Mouse (Mus musculus) neural tube, embryonic 11.5 days (tissue): ENCODE measurements at regions not wholly inside any gene's neighbourhood (a gene's known extent, or its start where the extent isn't known, plus 50 kb on each side); places are given as distances from the start of the nearest gene placed in this dataset.

ENCODE experiments used
- ATAC-seq: fragments of 200-750 bp; cut with Nextera tagmentation; 2 replicates; pipeline ENCODE4 v1.8.0; 2017; ENCODE audit warnings: moderate number of reproducible peaks, mild to moderate bottlenecking, moderate TSS enrichment, moderate library complexity; ENCODE audit not compliant: insufficient read depth, low FRiP score, low TSS enrichment
- DNase-seq: peaks from one replicate; pipeline ENCODE4 v3.0.0-alpha.2; 2015; ENCODE audit warnings: low spot score
- H3K27ac ChIP-seq: fragments of 300-500 bp; sonication (generic); 2 replicates; pipeline ENCODE4 v1.5.1; 2014; ENCODE audit warnings: low read depth, mild to moderate bottlenecking, low read length
- H3K27me3 ChIP-seq: fragments of 300-500 bp; sonication (generic); 2 replicates; pipeline ENCODE4 v1.6.1; 2014; ENCODE audit warnings: mild to moderate bottlenecking, low read length, mixed read lengths; ENCODE audit not compliant: control insufficient read depth, insufficient read depth
- H3K36me3 ChIP-seq: fragments of 300-500 bp; sonication (generic); 2 replicates; pipeline ENCODE4 v1.6.1; 2014; ENCODE audit warnings: mild to moderate bottlenecking, low read length, moderate library complexity, mixed read lengths; ENCODE audit not compliant: control insufficient read depth, insufficient read depth
- H3K4me1 ChIP-seq: fragments of 300-500 bp; sonication (generic); 2 replicates; pipeline ENCODE4 v1.6.1; 2014; ENCODE audit warnings: low read length, mixed read lengths; ENCODE audit not compliant: control insufficient read depth, insufficient read depth
- H3K4me2 ChIP-seq: fragments of 300-500 bp; sonication (generic); 2 replicates; pipeline ENCODE4 v1.6.1; 2014; ENCODE audit warnings: low read depth, mild to moderate bottlenecking, moderate library complexity
- H3K4me3 ChIP-seq: fragments of 300-500 bp; sonication (generic); 2 replicates; pipeline ENCODE4 v1.5.1; 2014; ENCODE audit warnings: low read depth, low read length
- H3K9ac ChIP-seq: fragments of 300-500 bp; sonication (generic); 2 replicates; pipeline ENCODE4 v1.6.1; 2014; ENCODE audit warnings: mild to moderate bottlenecking, low read length
- H3K9me3 ChIP-seq: fragments of 300-500 bp; sonication (generic); 2 replicates; pipeline ENCODE4 v1.6.1; 2016; ENCODE audit warnings: low read length; ENCODE audit not compliant: control insufficient read depth
- WGBS: fragments of 180-500 bp; shearing (Covaris S2); extraction: QIAGEN DNeasy Blood & Tissue Kit; methylation state at CpG from one replicate; pipeline ENCODE4 v1.1.7; 2014; 5-methylcytosine and 5-hydroxymethylcytosine counted together

- Histone ChIP-seq H3K4me3 (no peak overlapping the region), H3K36me3 (no peaks in the 10 kb centered on the region), H3K27ac (no peak overlapping the region), H3K9ac (no peak overlapping the region), H3K9me3 (no peaks in the 10 kb centered on the region), H3K4me1 (peaks cover 4% of the 10 kb centered on the region; the same call in 1 of the 2 replicates), H3K27me3 (no peaks in the 10 kb centered on the region), H3K4me2 (no peak overlapping the region)
- 22% methylated on average over 5 of the region's 5 CpGs for WGBS
- DNase-seq (peak; percentile 23), ATAC-seq (peak; percentile 81)
These were observed 537.3 kb upstream of the Pbx1 start for GRCm38 (mm10) chr1:168969402-168969801.

- Histone ChIP-seq H3K4me2 (no peak overlapping the region), H3K27me3 (no peaks in the 10 kb centered on the region), H3K36me3 (no peaks in the 10 kb centered on the region), H3K9ac (no peak overlapping the region), H3K9me3 (no peaks in the 10 kb centered on the region), H3K4me1 (peaks cover 4% of the 10 kb centered on the region; the same call in 1 of the 2 replicates), H3K4me3 (no peak overlapping the region), H3K27ac (no peak overlapping the region)
- DNase-seq (no peak), ATAC-seq (no peak)
- 70% methylated on average over 2 of the region's 2 CpGs for WGBS
These were observed 535.3 kb upstream of the Pbx1 start for GRCm38 (mm10) chr1:168967334-168967733.

GRCm38 (mm10) chr1:168964467-168964904, 532.4 kb upstream of the Pbx1 start:
- Histone ChIP-seq H3K4me1 (peaks cover 4% of the 10 kb centered on the region; the same call in 1 of the 2 replicates), H3K36me3 (no peaks in the 10 kb centered on the region), H3K4me2 (no peak overlapping the region), H3K27me3 (no peaks in the 10 kb centered on the region), H3K4me3 (no peak overlapping the region), H3K27ac (no peak overlapping the region), H3K9ac (no peak overlapping the region), H3K9me3 (no peaks in the 10 kb centered on the region)
- DNase-seq (peak; percentile 53), ATAC-seq (no peak; the same call in 1 of the 2 replicates)
- WGBS, result 38% methylated on average over 6 of the region's 6 CpGs

- ATAC-seq, result no peak
- no peak overlapping the region for H3K4me3 ChIP-seq
These were observed 518.9 kb upstream of the Pbx1 start for GRCm38 (mm10) chr1:168950947-168951346.

GRCm38 (mm10) chr1:168924100-168924815, 492.2 kb upstream of the Pbx1 start:
- Histone ChIP-seq H3K27ac (no peak overlapping the region), H3K36me3 (no peaks in the 10 kb centered on the region), H3K9me3 (no peaks in the 10 kb centered on the region), H3K27me3 (no peaks in the 10 kb centered on the region), H3K9ac (no peak overlapping the region), H3K4me2 (no peak overlapping the region), H3K4me3 (no peak overlapping the region), H3K4me1 (no peaks in the 10 kb centered on the region)
- WGBS, result 53% methylated on average over 5 of the region's 5 CpGs
- no peak for ATAC-seq
- peak; percentile 23 for DNase-seq

More at GRCm38 (mm10) chr1:168950947-168951346, 518.9 kb upstream of the Pbx1 start:
- Histone ChIP-seq H3K36me3 (no peaks in the 10 kb centered on the region), H3K4me2 (no peak overlapping the region), H3K9ac (no peak overlapping the region), H3K4me1 (no peaks in the 10 kb centered on the region), H3K27me3 (no peaks in the 10 kb centered on the region), H3K27ac (no peak overlapping the region), H3K9me3 (no peaks in the 10 kb centered on the region)
- DNase-seq, result no peak

GRCm38 (mm10) chr1:168918331-168919076, 486.4 kb upstream of the Pbx1 start:
- Histone ChIP-seq H3K4me3 (no peak overlapping the region), H3K4me1 (no peaks in the 10 kb centered on the region), H3K9ac (no peak overlapping the region), H3K4me2 (no peak overlapping the region), H3K9me3 (no peaks in the 10 kb centered on the region), H3K27me3 (no peaks in the 10 kb centered on the region), H3K27ac (no peak overlapping the region), H3K36me3 (no peaks in the 10 kb centered on the region)
- DNase-seq, result no peak
- WGBS, result 85% methylated on average over 9 of the region's 9 CpGs
- ATAC-seq, result no peak

GRCm38 (mm10) chr1:168908684-168909175, 476.7 kb upstream of the Pbx1 start:
- H3K4me3 ChIP-seq, result no peak overlapping the region
- 46% methylated on average over 4 of the region's 4 CpGs for WGBS
- no peak for DNase-seq
- H3K9me3 ChIP-seq, result no peaks in the 10 kb centered on the region
- no peak overlapping the region for H3K9ac ChIP-seq
- H3K27ac ChIP-seq, result no peak overlapping the region
- no peaks in the 10 kb centered on the region for H3K4me1 ChIP-seq
- no peak overlapping the region for H3K4me2 ChIP-seq
- H3K27me3 ChIP-seq, result no peaks in the 10 kb centered on the region
- no peak for ATAC-seq
- H3K36me3 ChIP-seq, result no peaks in the 10 kb centered on the region

GRCm38 (mm10) chr1:168908192-168908591, 476.1 kb upstream of the Pbx1 start:
- Histone ChIP-seq H3K4me2 (no peak overlapping the region), H3K27ac (no peak overlapping the region), H3K36me3 (no peaks in the 10 kb centered on the region), H3K4me1 (no peaks in the 10 kb centered on the region), H3K4me3 (no peak overlapping the region), H3K27me3 (no peaks in the 10 kb centered on the region), H3K9me3 (no peaks in the 10 kb centered on the region), H3K9ac (no peak overlapping the region)
- 92% methylated on average over 6 of the region's 6 CpGs for WGBS
- ATAC-seq, result no peak
- no peak for DNase-seq
